Comparison of ENCODE assay signal across 10 mouse cellular contexts in genomic region chr15:80563634-80564208, GRCm38 (mm10). TPM values are rescaled to one million over a fixed set of nuclear protein-coding genes. Genes with fewer than 3 reads are reported as not detected.
DNase-seq lines count a peak whose midpoint lies in the region; ATAC-seq and TF ChIP-seq lines count a peak whose summit lies in the region.
"Had no signal": no experiment of that assay in that cellular context is flagged by ENCODE, and none has a peak within 500 bp of the region (broad histone marks: within the 10 kb centered on the region; RNA-seq: fewer than 3 reads in every experiment).

No protein-coding gene starts in this region.

- no peak overlapping the region for H3K9ac ChIP-seq in liver, adult 2 months (ENCODE audit: low read depth, low read length)
- H3K9ac ChIP-seq in liver, embryonic 12.5 days = no peak overlapping the region

- no peaks in the 10 kb centered on the region for H3K79me2 ChIP-seq in liver, adult 2 months (ENCODE audit: control insufficient read depth, insufficient read depth, low read length)

- peak; percentile 27 for DNase-seq in embryo, embryonic 11 days
- no peak for DNase-seq in embryo, embryonic 10 days (ENCODE audit: low spot score)
- no peak for DNase-seq in liver, adult 2 months (ENCODE audit: extremely low read depth, low read depth, low spot score)
- DNase-seq in natural killer cell, adult 2 months (ENCODE audit: low spot score in 2 of 2) = peak; percentile 17 to 41
- no peak for DNase-seq in layer of hippocampus, postnatal 14 days (ENCODE audit: low spot score in 2 of 2)
- DNase-seq in lung, postnatal 14 days = no peak
- DNase-seq: heart, postnatal 14 days; layer of hippocampus, postnatal 36 days had no signal

- no peaks in the 10 kb centered on the region for H3K36me3 ChIP-seq in liver, adult 2 months (ENCODE audit: control insufficient read depth, insufficient read depth, low read length)
- H3K36me3 ChIP-seq in liver, embryonic 12.5 days = no peaks in the 10 kb centered on the region

- H3K4me3 ChIP-seq in liver, adult 2 months (ENCODE audit: insufficient read depth, low read depth, low read length) = no peak overlapping the region
- no peak overlapping the region for H3K4me3 ChIP-seq in liver, embryonic 12.5 days
- no peak overlapping the region for H3K4me3 ChIP-seq in bone marrow, adult 2 months (replicated peaks; ENCODE audit: control insufficient read depth, low read depth, low read length)

- H3K27me3 ChIP-seq in liver, adult 2 months (ENCODE audit: control insufficient read depth, insufficient read depth, low read length) = peaks cover 3% of the 10 kb centered on the region; the same call in 1 of the 2 replicates
- peaks cover 52% of the 10 kb centered on the region for H3K27me3 ChIP-seq in liver, embryonic 12.5 days (replicated peaks)

- H3K9me3 ChIP-seq in liver, embryonic 12.5 days (replicated peaks) = no peaks in the 10 kb centered on the region

- H3K4me1 ChIP-seq in liver, adult 2 months (ENCODE audit: control insufficient read depth, insufficient read depth, low read length) = no peaks in the 10 kb centered on the region
- H3K4me1 ChIP-seq in liver, embryonic 12.5 days = peaks cover 7% of the 10 kb centered on the region; the same call in 1 of the 2 replicates
- peaks cover 3% of the 10 kb centered on the region; the same call in 1 of the 2 replicates for H3K4me1 ChIP-seq in bone marrow, adult 2 months (ENCODE audit: control insufficient read depth, insufficient read depth, low read length)

- TF ChIP-seq POLR2A in liver, adult 2 months (IDR thresholded peaks at IDR 0.05; ENCODE audit: extremely low read depth, insufficient read depth, low read length) = no peak
- no peak for TF ChIP-seq POLR2A in bone marrow, adult 2 months (IDR thresholded peaks at IDR 0.05; ENCODE audit: borderline replicate concordance, control insufficient read depth, low read depth, low read length)

- no peak overlapping the region for H3K4me2 ChIP-seq in liver, embryonic 12.5 days

- WGBS in liver, adult 2 months = 83% methylated on average over 6 of the region's 6 CpGs
- WGBS in liver, embryonic 12.5 days (ENCODE audit: insufficient replicate concordance) = 71% methylated on average over 6 of the region's 6 CpGs
- 41% methylated on average over 6 of the region's 6 CpGs for WGBS in bone marrow, adult 2 months

- peak; percentile 24; the same call in 1 of the 2 replicates for TF ChIP-seq CTCF in liver, adult 2 months (IDR thresholded peaks at IDR 0.05; ENCODE audit: low read depth, low read length)
- peak; percentile 42; the same call in 1 of the 2 replicates for TF ChIP-seq CTCF in bone marrow, adult 2 months (IDR thresholded peaks at IDR 0.05; ENCODE audit: control insufficient read depth, insufficient read depth, low read length)

- no peak overlapping the region for H3K27ac ChIP-seq in liver, adult 2 months (replicated peaks; ENCODE audit: insufficient read depth, low read depth, low read length)
- H3K27ac ChIP-seq in liver, embryonic 12.5 days = no peak overlapping the region
- no peak overlapping the region for H3K27ac ChIP-seq in bone marrow, adult 2 months (ENCODE audit: control insufficient read depth, insufficient read depth, low read depth, low read length, poor library complexity)

- no peak for ATAC-seq in liver, embryonic 12.5 days

RNA-seq across cellular contexts. Expression of gene Enthd1, which starts 1.2 kb away (rescaled TPM):
- total RNA-seq in liver, adult 2 months (2014; rRNA removed) = not detected in 2 replicates
- not detected in 2 replicates for polyA plus RNA-seq in liver, adult 2 months (2012; rRNA removed)
- not detected in 2 replicates for polyA plus RNA-seq in liver, embryonic 12.5 days (2016; fragmentation: Nextera tagmentation; extraction: Ambion mirVana)
- 0.72 TPM in 1 of 2 replicates, not detected in the other for polyA plus RNA-seq in bone marrow, adult 2 months (2011; ENCODE audit: insufficient read depth, insufficient read length, low replicate concordance, missing spikeins)
- total RNA-seq in layer of hippocampus, postnatal 14 days (2021) = not detected
- total RNA-seq: heart, postnatal 14 days; layer of hippocampus, postnatal 36 days had no signal

RNA-seq across cellular contexts. Expression of gene Grap2, which starts 8.7 kb away (rescaled TPM):
- total RNA-seq in liver, adult 2 months (2014; rRNA removed) = 0.46 and 0.47 TPM in 2 replicates
- 0.20 and 0.66 TPM in 2 replicates for polyA plus RNA-seq in liver, adult 2 months (2012; rRNA removed)
- 28.9 and 29.0 TPM in 2 replicates for polyA plus RNA-seq in liver, embryonic 12.5 days (2016; fragmentation: Nextera tagmentation; extraction: Ambion mirVana)
- polyA plus RNA-seq in bone marrow, adult 2 months (2011; ENCODE audit: insufficient read depth, insufficient read length, low replicate concordance, missing spikeins) = 36.0 and 52.0 TPM in 2 replicates
- total RNA-seq in layer of hippocampus, postnatal 14 days (2021) = under 1 TPM; 0.64 to 0.85 TPM

Comparison
In these comparisons a context has a peak if more than half of its experiments do, and no peak if none do; other contexts are left out.
1. DNase-seq: peak in embryo, embryonic 11 days (single experiment) and natural killer cell, adult 2 months (2 of 2); none in embryo, embryonic 10 days (single experiment), liver, adult 2 months (single experiment), layer of hippocampus, postnatal 14 days (0 of 2) and lung, postnatal 14 days (single experiment).
2. RNA of gene Grap2, which starts 8.7 kb away (polyA plus RNA-seq): 36.0 to 52.0 TPM in bone marrow, adult 2 months and 28.9 to 29.0 TPM in liver, embryonic 12.5 days; 0.20 to 0.66 TPM in liver, adult 2 months; every median in the first group is over 10 times any median in the second.